Mouse (Mus musculus) common myeloid progenitor, adult 5-6 weeks (primary cell): Measurements from ENCODE around the gene Smchd1. TPM values are rescaled to one million over a fixed set of nuclear protein-coding genes. Genes with fewer than 3 reads are reported as not detected.
A peak's percentile ranks its signal among the peaks of the same experiment; 100 is the strongest.

Experiments
- ATAC-seq: replicated peaks from 2 replicates; pipeline ENCODE4 v1.8.0; 2016; ENCODE audit warnings: low read depth, mild to moderate bottlenecking, moderate TSS enrichment, inconsistent platforms; ENCODE audit not compliant: poor library complexity, severe bottlenecking
- total RNA-seq: library from RNA; stranded (forward); fragments of 200-1000, 187-1606 nt; gene quantifications from 2 replicates; pipeline ENCODE4 v1.2.3, GENCODE M21; 2017

Smchd1 gene
- total RNA-seq, 1 experiment from 2014 or later: 225 TPM

DNA sequence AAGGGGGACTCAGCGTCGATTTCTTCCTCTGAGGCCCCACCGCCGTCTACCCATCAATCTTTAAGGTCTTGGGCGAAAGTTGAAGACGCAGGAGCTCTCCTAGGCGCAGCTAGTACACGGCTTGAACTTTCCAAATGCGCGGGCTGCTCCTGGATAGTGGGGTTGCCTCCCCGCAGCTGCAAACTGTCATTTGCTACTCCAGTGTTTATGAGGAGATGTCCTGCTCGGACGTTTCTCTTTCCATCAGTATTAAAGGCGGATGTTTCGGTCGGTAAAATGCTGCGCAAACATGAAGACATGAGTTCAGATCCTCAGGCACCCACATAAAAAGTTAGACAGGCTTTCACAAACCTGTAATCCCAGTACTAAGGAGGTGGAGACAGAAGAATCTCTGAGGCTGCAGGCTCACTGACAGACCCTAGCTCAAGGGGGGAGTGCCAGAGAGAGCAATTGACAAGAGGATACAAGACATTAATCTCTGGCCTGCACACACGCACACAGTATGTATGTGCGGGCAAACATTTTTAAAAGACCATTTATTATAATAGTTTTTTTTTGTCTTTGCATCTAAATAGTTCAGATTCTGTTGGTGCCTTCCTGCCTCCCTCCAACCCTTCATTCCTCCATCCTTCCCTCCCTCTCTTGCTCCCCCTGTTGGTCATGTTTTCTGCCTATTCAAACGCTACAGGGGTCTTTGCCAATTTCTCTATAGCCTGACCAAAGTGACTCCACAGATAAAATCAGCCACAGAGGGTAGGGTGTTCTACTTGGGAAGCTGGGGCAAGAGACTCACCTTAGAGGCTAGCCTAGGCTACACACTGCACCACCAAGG, 163.6 kb downstream of the Smchd1 start, which contains the start of gene Emilin2:
Gene Emilin2, minus strand, starts transcription at position 639 of the 832 bp plus-strand sequence.
- ATAC-seq: peak; percentile 71

DNA sequence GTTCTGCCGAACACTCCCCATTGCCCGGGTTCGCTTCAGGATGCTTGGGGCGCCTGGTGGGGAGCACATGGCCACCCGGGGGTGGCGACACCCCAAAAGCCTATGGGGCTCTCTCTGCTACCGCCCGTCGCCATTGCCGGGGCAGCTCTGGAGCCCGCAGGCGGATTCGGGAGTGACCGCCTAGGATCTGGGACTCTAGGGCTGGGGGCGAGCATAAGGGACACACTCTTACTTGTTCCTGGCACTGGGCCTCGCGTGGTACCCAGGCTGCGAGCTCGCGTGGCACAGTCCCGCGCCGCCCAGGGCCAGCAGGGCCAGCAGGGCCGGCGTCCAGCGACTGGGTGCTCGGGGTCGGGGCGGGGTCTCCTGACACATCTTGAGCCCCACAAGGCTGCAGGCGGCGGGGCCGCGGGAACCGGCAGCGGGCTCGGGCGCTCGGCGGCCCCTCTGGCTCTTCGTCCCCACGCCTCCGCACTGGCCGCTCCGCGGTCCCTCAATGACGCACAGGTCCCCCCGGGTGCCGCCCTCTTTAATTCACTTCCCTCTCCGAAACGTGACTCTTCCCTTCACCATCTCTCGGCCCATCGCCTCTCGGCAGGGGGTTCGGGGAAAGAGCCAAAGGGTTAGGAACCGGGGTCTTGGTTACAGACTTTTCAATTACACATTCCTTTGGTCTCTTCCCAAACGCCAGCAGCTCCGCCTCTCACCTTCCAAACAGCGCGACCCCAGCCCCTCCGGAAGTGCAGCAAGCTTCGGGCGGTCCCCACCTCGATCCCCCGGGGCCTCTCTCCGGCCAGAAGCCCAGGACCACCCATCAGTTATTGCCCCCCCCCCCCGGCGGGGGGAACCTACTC, 164.4 kb downstream of the Smchd1 start:
- peak; percentile 78 for ATAC-seq

DNA sequence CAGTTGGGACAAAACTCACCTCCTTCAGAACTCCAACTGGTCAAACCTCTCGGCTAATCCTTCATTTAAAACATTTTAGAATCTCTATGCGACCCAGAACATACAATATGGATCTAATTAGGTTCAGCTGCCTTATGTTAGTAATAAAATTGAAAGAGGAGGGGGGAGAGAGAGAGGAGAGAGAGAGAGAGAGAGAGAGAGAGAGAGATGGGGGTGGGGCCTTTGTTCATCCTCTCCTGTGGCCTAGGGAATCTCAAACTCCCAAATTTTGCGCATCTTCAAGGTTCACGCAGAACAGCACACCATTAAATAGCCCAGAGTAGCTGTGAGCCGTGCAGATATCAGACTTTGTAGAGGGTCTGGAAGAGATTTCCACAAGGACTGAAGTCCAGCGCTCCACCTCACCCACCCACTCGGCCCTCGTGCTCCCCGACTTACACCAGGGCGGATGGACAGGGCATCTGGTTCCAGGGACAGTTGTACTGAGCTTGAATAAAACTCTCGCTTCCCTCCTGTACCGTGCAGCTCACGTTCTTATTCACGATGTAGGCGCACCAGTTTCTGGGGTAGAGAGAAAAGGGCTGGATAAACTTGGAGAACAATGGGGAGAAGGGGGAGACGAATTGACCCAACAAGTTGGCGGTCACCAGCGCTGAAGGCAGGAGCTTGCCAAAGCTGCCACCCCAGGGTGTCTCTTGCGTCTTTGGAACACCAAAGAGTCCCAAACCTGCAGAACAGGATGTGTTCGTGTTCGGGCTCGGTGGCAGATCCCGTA, 165.2 kb downstream of the Smchd1 start:
- peak; percentile 12; the same call in 1 of the 2 replicates for ATAC-seq

DNA sequence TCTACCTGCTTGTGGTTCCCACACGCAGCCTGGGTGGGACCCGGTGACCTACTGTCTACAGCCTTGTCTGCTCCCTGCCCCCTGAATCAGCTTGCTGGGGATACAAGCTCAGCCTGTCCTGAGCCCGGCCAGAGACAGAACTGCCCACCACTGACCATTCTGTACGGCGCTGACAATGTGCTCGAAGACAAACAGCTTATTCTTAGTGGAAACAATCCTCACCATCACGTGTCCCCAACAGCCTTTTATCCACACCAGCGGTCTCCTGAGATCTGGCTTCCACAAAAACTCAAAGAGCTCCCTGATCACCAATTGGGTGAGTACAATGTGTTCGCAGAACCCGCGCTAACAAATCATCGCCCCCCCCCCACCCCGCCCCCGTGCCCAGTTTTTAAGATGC, 166.0 kb downstream of the Smchd1 start:
- ATAC-seq: no peak

DNA sequence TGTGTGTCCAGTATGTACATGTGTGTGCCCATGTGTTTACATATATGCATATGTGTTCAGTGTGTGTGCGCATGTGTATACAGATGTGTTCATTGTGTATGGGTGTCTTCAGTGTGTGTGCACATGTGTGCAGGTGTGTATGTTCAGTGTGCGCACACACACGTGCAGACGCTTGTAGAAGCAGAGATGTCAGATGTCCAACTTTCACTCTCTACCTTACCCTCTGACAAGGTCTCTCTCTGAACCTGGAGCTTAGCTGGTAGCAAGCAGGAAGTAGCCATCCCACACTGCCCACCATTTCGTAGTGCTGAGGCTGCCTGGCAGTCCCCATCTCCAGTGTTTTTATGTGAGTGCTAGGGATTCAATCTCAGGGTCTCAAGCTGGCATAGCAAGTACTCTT, 166.8 kb downstream of the Smchd1 start:
- ATAC-seq: no peak

DNA sequence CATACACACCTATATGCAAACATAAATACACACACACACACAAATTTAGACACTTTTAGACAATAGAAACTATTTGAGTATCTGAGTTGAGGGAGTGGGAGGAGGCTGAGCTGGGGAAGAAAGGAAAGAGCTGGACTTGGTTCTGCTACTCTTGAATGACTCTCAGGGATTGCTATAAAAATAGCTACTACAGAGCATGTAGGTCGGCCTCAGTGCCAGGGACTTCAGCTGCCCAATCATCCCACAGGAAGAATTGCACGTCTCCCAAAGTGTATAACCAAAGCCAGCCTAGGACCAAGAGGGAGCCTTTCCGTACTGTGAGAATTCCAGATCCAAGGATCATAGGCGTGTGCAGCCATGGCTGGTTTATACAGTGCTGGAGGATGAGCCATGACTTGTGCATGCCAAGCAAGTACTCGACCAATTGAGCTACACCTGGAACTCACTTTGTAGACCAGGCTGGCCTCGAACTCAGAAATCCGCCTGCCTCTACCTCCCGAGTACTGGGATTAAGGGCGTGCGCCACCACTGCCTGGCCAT, 167.8 kb downstream of the Smchd1 start:
- no peak for ATAC-seq

DNA sequence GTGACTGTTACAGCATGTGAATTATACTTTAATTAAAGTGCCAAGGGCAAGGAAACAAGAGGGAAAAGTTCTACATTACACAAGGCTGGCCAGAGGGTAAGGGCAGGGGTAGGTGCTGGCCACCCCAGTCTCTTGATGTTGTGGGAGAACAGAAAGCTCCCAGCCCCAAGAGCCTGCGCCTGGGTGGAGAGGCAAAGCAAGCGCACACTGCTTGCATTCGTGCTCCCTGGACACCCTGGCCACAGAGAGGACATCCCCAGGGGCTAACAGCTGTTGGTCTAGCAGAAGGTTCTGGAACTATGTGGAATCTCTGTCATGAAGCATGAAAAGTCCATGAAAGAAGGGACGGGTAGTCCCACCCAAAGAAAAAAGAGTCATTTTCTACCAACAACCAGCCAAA, 168.4 kb downstream of the Smchd1 start:
- ATAC-seq: no peak

DNA sequence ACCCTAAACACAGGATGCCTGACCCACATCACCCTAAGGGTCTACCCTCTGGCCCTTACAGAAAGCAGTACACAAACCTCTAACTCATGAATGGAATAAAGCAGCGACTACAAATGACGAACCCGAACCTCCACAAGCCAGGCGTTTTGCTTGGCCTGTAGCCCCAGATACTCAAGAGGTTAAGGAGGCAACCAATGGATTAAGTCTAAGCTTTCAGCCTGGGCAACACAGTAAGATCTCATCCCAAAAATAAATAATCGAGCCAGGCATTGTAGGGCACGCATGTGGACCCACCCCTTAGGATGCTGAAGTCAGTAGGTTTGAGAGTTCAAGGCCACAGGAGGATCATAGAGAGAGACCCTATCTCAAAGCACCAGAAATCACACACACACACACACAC, 169.1 kb downstream of the Smchd1 start:
- no peak for ATAC-seq

DNA sequence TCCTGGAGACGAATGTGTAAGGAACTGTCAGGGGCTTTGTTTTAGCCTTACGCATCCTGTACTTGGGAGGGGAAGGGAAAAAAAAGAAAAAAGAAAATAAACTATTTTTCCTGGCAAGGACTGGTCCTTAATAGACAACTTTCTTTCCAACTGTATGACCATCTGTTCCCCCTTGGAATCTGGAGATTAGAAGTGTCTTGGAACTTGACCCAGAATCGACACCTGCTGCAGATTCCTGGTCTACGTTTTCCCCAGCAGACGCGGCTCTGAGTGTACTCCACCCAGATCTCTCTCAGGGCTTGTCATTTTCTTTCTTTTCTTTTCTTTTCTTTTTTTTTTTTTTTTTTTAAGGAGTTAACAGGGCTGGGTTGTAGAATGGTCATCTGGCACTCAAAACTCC, 171.7 kb downstream of the Smchd1 start:
- no peak for ATAC-seq

DNA sequence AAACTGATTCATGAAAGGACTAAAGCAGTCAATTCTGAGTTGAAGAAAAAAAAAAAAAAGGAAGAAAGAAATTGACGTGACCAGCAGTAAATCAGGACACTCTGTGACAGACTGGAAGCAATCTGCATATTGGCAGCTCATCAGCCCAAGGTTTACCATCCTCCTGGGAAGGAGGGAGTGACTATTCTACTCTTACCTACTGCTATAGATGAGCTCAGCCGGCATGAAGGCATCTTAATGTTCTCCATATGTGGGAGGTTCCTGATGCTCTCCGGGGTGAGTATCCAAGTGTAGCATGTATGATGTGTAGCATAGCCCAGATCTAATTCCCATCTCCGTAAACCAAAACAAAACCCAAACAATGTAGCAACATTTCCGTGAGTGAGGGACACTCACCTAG, 173.7 kb downstream of the Smchd1 start:
- ATAC-seq: no peak

DNA sequence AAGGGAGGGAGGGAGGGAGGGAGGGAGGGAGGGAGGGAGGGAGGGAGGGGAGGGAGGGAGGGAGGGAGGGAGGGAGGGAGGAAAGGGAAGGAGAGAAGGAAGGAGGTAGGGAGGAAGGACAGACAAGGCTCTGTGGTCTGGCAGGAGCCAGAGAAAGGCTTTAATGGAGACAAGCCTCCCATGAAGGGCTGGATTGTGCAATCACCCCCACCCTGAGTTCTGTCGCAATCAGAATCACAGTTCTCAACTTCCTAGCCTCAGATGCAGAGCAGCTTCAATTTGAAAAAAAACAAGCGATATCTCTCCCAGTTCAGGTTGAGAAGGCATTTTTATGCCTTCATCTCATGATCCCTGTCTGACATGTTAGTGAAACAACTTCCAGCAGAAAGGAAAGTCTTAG, 174.8 kb downstream of the Smchd1 start:
- ATAC-seq: peak; percentile 88

DNA sequence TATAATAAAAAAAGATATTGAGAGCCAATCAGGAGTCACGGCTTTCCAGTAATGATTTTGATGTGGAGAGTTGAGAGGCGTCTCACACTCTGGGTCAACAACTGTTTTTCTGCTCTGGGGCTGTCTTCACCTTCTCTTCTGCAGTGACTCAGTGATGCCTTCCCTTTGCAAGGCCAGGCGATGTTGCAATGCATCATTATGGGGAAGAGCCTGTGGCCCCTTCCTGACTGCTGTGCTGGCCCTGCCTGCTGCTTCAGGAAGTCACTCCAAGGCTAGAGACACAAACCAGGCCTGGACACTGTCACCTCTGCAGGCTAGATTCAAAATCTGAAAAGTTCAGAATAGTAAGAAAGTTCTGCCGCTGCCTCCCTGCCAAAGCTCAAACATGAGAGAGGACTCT, 175.3 kb downstream of the Smchd1 start:
- peak; percentile 74 for ATAC-seq

DNA sequence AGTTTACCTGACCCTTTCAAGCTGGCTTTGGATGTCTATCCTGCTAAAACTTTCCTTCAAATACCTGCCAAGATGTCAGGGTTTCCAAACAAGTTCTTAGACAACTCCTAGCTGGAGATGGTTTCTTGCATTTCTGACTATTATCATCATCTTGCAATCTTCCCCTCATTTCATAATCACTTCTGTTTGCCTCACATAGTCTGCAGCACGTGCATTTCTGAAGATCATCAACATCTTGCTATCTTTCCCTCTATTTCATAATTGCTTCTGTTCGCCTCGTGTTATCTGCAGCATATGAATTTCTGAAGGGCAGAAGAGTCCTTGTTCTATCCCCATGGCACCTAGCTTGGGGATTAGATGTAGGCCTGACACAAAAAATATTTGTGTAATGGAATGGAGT, 180.6 kb downstream of the Smchd1 start:
- no peak for ATAC-seq

Other genes with a start within 250 kb of the Smchd1 start
- 36.8 and 41.2 TPM in 2 replicates for gene Emilin2, start 163.4 kb downstream of the Smchd1 start, total RNA-seq
- gene Gm4707, start 15.4 kb downstream of the Smchd1 start, total RNA-seq: 3.0 and 6.5 TPM in 2 replicates
- 90.5 and 91.4 TPM in 2 replicates for gene Ndc80, start 51.5 kb upstream of the Smchd1 start, total RNA-seq
- not detected in 2 replicates for gene Spdya, start 76.7 kb upstream of the Smchd1 start, total RNA-seq
- 344 and 391 TPM in 2 replicates for gene Wdr43, start 140.6 kb upstream of the Smchd1 start, total RNA-seq
- gene Togaram2, start 197.9 kb upstream of the Smchd1 start, total RNA-seq: not detected in 2 replicates